Mouse (Mus musculus) brain, adult 10 weeks (tissue): ENCODE measurements around the gene Gm4312. TPM values are rescaled to one million over a fixed set of nuclear protein-coding genes. Genes with fewer than 3 reads are reported as not detected.

ENCODE experiments used
- polyA plus RNA-seq: library from polyadenylated mRNA; stranded (reverse); fragments of 350-450 nt; fragmentation: Illumina TruSeq; extraction: RNeasy Lipid Tissue Mini Kit (QIAGEN cat#74804); gene quantifications from one replicate; pipeline ENCODE4 v1.2.3, GENCODE M21; 2015; ENCODE audit warnings: low read depth, low replicate concordance

Gm4312 gene
- polyA plus RNA-seq, result not detected

GRCm38 (mm10) chr10:100382460-100382859, at the start of gene Gm4312:
Gm4312 (minus strand) TSS chr10:100382560.

GRCm38 (mm10) chr10:100361038-100361437, 21.3 kb downstream of the Gm4312 start, which contains the start of gene Gm4307:
Gm4307 (plus strand) TSS chr10:100361338.

GRCm38 (mm10) chr10:100350793-100351192, 31.6 kb downstream of the Gm4312 start, which contains the start of gene Gm4305:
Gm4305 (plus strand) TSS chr10:100351093.

GRCm38 (mm10) chr10:100345672-100346071, 36.7 kb downstream of the Gm4312 start, which contains the start of gene Gm4303:
Gm4303 (plus strand) TSS chr10:100345972.

GRCm38 (mm10) chr10:100340536-100340935, 41.8 kb downstream of the Gm4312 start, which contains the start of gene Gm4302:
Gm4302 (plus strand) TSS chr10:100340836.

GRCm38 (mm10) chr10:100335376-100335775, 47.0 kb downstream of the Gm4312 start, which contains the start of gene Gm4301:
Gm4301 (plus strand) TSS chr10:100335676.

Other genes starting within 250 kb of the Gm4312 start
- not detected for gene Gm4301, start 46.9 kb downstream of the Gm4312 start, polyA plus RNA-seq
- not detected for gene Gm4302, start 41.7 kb downstream of the Gm4312 start, polyA plus RNA-seq
- gene Gm4303, start 36.6 kb downstream of the Gm4312 start, polyA plus RNA-seq, result not detected
- not detected for gene Gm4305, start 31.5 kb downstream of the Gm4312 start, polyA plus RNA-seq
- not detected for gene Gm4307, start 21.2 kb downstream of the Gm4312 start, polyA plus RNA-seq
- 7.5 TPM for gene Tmtc3, start 104.8 kb upstream of the Gm4312 start, polyA plus RNA-seq
- gene Cep290, start 105.0 kb upstream of the Gm4312 start, polyA plus RNA-seq, result 10.9 TPM
- 20.8 TPM for gene 4930430F08Rik, start 207.9 kb upstream of the Gm4312 start, polyA plus RNA-seq
- gene 1700017N19Rik, start 207.9 kb upstream of the Gm4312 start, polyA plus RNA-seq, result not detected